Mouse (Mus musculus) mouse trophoblast stem cell (cell line): ENCODE data around the gene Cdh3.

Source experiments
- in situ Hi-C, 2 experiments: fragments of 300-500 bp; cut with MseI, MboI; formaldehyde crosslinking; loops; 2 replicates in 1 of 2; 3 replicates in 1 of 2; pipeline ENCODE4 v1.15.1; 2025

Cdh3 gene

DNA sequence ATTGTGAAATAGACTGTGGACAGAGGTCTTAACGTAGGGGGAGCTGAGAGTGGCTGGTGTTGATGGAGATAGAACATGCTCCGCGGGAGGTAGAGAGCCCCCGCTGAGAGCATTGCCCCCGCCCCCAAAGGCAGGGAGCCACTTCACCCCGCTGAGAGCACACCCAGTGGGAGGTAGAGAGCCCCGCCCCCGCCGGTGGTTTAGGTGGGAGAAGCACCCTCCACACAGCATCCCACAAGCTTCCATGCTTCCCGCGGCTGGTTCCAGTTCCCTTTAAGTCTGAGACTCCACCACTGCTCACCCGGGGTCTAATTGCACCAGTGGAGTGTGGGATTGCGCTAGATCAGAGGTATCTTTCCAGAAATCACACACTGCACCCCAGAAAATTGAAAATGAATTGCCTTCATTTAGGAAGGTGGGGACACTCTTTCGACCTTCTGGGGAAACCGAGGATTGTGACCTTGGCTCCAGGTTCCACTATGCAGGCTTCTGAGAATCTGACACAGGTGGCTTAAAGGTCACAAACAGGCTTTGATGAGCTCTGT lies 96.0 kb downstream of the Cdh3 start:
- in situ Hi-C loops, result no loop called here
